Mouse (Mus musculus): ENCODE measurements at regions not wholly inside any gene's neighbourhood (a gene's known extent, or its start where the extent isn't known, plus 50 kb on each side); places are given as distances from the start of the nearest gene placed in this dataset.

GRCm38 (mm10) chr2:128277387-128278123, 151.7 kb downstream of the Bcl2l11 start:
- WGBS: 46% methylated on average over 4 of the region's 4 CpGs
- H3K4me3 ChIP-seq (ENCODE audit: low read depth, low read length): no peak overlapping the region
- no peak for ATAC-seq (ENCODE audit: low read depth)
- H3K27me3 ChIP-seq (ENCODE audit: control insufficient read depth, insufficient read depth, low read length): no peaks in the 10 kb centered on the region
- H3K9me3 ChIP-seq (ENCODE audit: control insufficient read depth, low read length): no peaks in the 10 kb centered on the region
- H3K27ac ChIP-seq (ENCODE audit: low read depth, low read length): no peak overlapping the region
- H3K36me3 ChIP-seq (ENCODE audit: control insufficient read depth, insufficient read depth, low read length): no peaks in the 10 kb centered on the region
- peaks cover 8% of the 10 kb centered on the region; the same call in 1 of the 2 replicates for H3K4me1 ChIP-seq (ENCODE audit: control insufficient read depth, insufficient read depth, low read length)
- H3K9ac ChIP-seq (replicated peaks; ENCODE audit: low read depth, low read length): no peak overlapping the region
- H3K4me2 ChIP-seq (ENCODE audit: low read depth, low read length): no peak overlapping the region

GRCm38 (mm10) chr2:128278124-128278432, 152.2 kb downstream of the Bcl2l11 start:
- Histone ChIP-seq H3K27me3 (ENCODE audit: control insufficient read depth, insufficient read depth, low read length) (no peaks in the 10 kb centered on the region), H3K27ac (ENCODE audit: low read depth, low read length) (no peak overlapping the region), H3K4me2 (ENCODE audit: low read depth, low read length) (no peak overlapping the region), H3K36me3 (ENCODE audit: control insufficient read depth, insufficient read depth, low read length) (no peaks in the 10 kb centered on the region), H3K9ac (replicated peaks; ENCODE audit: low read depth, low read length) (no peak overlapping the region), H3K9me3 (ENCODE audit: control insufficient read depth, low read length) (no peaks in the 10 kb centered on the region), H3K4me3 (ENCODE audit: low read depth, low read length) (no peak overlapping the region), H3K4me1 (ENCODE audit: control insufficient read depth, insufficient read depth, low read length) (peaks cover 8% of the 10 kb centered on the region; the same call in 1 of the 2 replicates)
- WGBS: 67% methylated on average over 5 of the region's 5 CpGs
- ATAC-seq (ENCODE audit: low read depth): no peak

GRCm38 (mm10) chr2:128278608-128279081, 152.8 kb downstream of the Bcl2l11 start:
- Histone ChIP-seq H3K9ac (replicated peaks; ENCODE audit: low read depth, low read length) (no peak overlapping the region), H3K36me3 (ENCODE audit: control insufficient read depth, insufficient read depth, low read length) (no peaks in the 10 kb centered on the region), H3K4me1 (ENCODE audit: control insufficient read depth, insufficient read depth, low read length) (peaks cover 8% of the 10 kb centered on the region; the same call in 1 of the 2 replicates), H3K27me3 (ENCODE audit: control insufficient read depth, insufficient read depth, low read length) (no peaks in the 10 kb centered on the region), H3K27ac (ENCODE audit: low read depth, low read length) (no peak overlapping the region), H3K4me3 (ENCODE audit: low read depth, low read length) (no peak overlapping the region), H3K9me3 (ENCODE audit: control insufficient read depth, low read length) (no peaks in the 10 kb centered on the region), H3K4me2 (ENCODE audit: low read depth, low read length) (no peak overlapping the region)
- WGBS: 31% methylated on average over 12 of the region's 12 CpGs
- ATAC-seq (ENCODE audit: low read depth): peak; percentile 67; the same call in 1 of the 2 replicates

GRCm38 (mm10) chr2:128279127-128279710, 153.4 kb downstream of the Bcl2l11 start:
- no peaks in the 10 kb centered on the region for H3K36me3 ChIP-seq (ENCODE audit: control insufficient read depth, insufficient read depth, low read length)
- peaks cover 8% of the 10 kb centered on the region; the same call in 1 of the 2 replicates for H3K4me1 ChIP-seq (ENCODE audit: control insufficient read depth, insufficient read depth, low read length)
- no peak for ATAC-seq (ENCODE audit: low read depth)
- no peak overlapping the region for H3K27ac ChIP-seq (ENCODE audit: low read depth, low read length)
- no peak overlapping the region for H3K9ac ChIP-seq (replicated peaks; ENCODE audit: low read depth, low read length)
- 89% methylated on average over 10 of the region's 10 CpGs for WGBS
- no peak overlapping the region for H3K4me3 ChIP-seq (ENCODE audit: low read depth, low read length)
- no peaks in the 10 kb centered on the region for H3K9me3 ChIP-seq (ENCODE audit: control insufficient read depth, low read length)
- no peak overlapping the region for H3K4me2 ChIP-seq (ENCODE audit: low read depth, low read length)
- H3K27me3 ChIP-seq (ENCODE audit: control insufficient read depth, insufficient read depth, low read length): no peaks in the 10 kb centered on the region

GRCm38 (mm10) chr2:128282591-128282990, 156.8 kb downstream of the Bcl2l11 start:
- Histone ChIP-seq H3K9ac (replicated peaks; ENCODE audit: low read depth, low read length) (no peak overlapping the region), H3K9me3 (ENCODE audit: control insufficient read depth, low read length) (no peaks in the 10 kb centered on the region), H3K4me3 (ENCODE audit: low read depth, low read length) (no peak overlapping the region), H3K4me1 (ENCODE audit: control insufficient read depth, insufficient read depth, low read length) (peaks cover 4% of the 10 kb centered on the region; the same call in 1 of the 2 replicates), H3K36me3 (ENCODE audit: control insufficient read depth, insufficient read depth, low read length) (no peaks in the 10 kb centered on the region), H3K27me3 (ENCODE audit: control insufficient read depth, insufficient read depth, low read length) (no peaks in the 10 kb centered on the region), H3K4me2 (ENCODE audit: low read depth, low read length) (no peak overlapping the region), H3K27ac (ENCODE audit: low read depth, low read length) (no peak overlapping the region)
- no peak for ATAC-seq (ENCODE audit: low read depth)
- WGBS: 41% methylated on average over 4 of the region's 4 CpGs

- WGBS: 62% methylated on average over 7 of the region's 7 CpGs
- H3K36me3 ChIP-seq (ENCODE audit: control insufficient read depth, insufficient read depth, low read length): no peaks in the 10 kb centered on the region
- no peak overlapping the region for H3K4me3 ChIP-seq (ENCODE audit: low read depth, low read length)
- no peaks in the 10 kb centered on the region for H3K9me3 ChIP-seq (ENCODE audit: control insufficient read depth, low read length)
- peaks cover 6% of the 10 kb centered on the region; the same call in 1 of the 2 replicates for H3K4me1 ChIP-seq (ENCODE audit: control insufficient read depth, insufficient read depth, low read length)
- H3K9ac ChIP-seq (replicated peaks; ENCODE audit: low read depth, low read length): no peak overlapping the region
- ATAC-seq (ENCODE audit: low read depth): peak; percentile 56; the same call in 1 of the 2 replicates
- no peaks in the 10 kb centered on the region for H3K27me3 ChIP-seq (ENCODE audit: control insufficient read depth, insufficient read depth, low read length)
- no peak overlapping the region for H3K4me2 ChIP-seq (ENCODE audit: low read depth, low read length)
- no peak overlapping the region for H3K27ac ChIP-seq (ENCODE audit: low read depth, low read length)
These were observed 159.1 kb downstream of the Bcl2l11 start for GRCm38 (mm10) chr2:128284822-128285421.

GRCm38 (mm10) chr2:128285457-128285856, 159.6 kb downstream of the Bcl2l11 start:
- H3K4me1 ChIP-seq (ENCODE audit: control insufficient read depth, insufficient read depth, low read length): peaks cover 6% of the 10 kb centered on the region; the same call in 1 of the 2 replicates
- no peaks in the 10 kb centered on the region for H3K9me3 ChIP-seq (ENCODE audit: control insufficient read depth, low read length)
- H3K27ac ChIP-seq (ENCODE audit: low read depth, low read length): no peak overlapping the region
- H3K4me3 ChIP-seq (ENCODE audit: low read depth, low read length): no peak overlapping the region
- H3K27me3 ChIP-seq (ENCODE audit: control insufficient read depth, insufficient read depth, low read length): no peaks in the 10 kb centered on the region
- no peaks in the 10 kb centered on the region for H3K36me3 ChIP-seq (ENCODE audit: control insufficient read depth, insufficient read depth, low read length)
- WGBS: 89% methylated on average over 12 of the region's 12 CpGs
- no peak overlapping the region for H3K4me2 ChIP-seq (ENCODE audit: low read depth, low read length)
- no peak overlapping the region for H3K9ac ChIP-seq (replicated peaks; ENCODE audit: low read depth, low read length)
- no peak for ATAC-seq (ENCODE audit: low read depth)

GRCm38 (mm10) chr2:128288138-128288551, 162.3 kb downstream of the Bcl2l11 start:
- H3K4me2 ChIP-seq (ENCODE audit: low read depth, low read length): no peak overlapping the region
- peak overlapping the region; percentile 23 for H3K27ac ChIP-seq (ENCODE audit: low read depth, low read length)
- peaks cover 6% of the 10 kb centered on the region; the same call in 1 of the 2 replicates for H3K4me1 ChIP-seq (ENCODE audit: control insufficient read depth, insufficient read depth, low read length)
- no peak overlapping the region for H3K4me3 ChIP-seq (ENCODE audit: low read depth, low read length)
- no peaks in the 10 kb centered on the region for H3K9me3 ChIP-seq (ENCODE audit: control insufficient read depth, low read length)
- 20% methylated on average over 12 of the region's 12 CpGs for WGBS
- H3K36me3 ChIP-seq (ENCODE audit: control insufficient read depth, insufficient read depth, low read length): no peaks in the 10 kb centered on the region
- H3K9ac ChIP-seq (replicated peaks; ENCODE audit: low read depth, low read length): no peak overlapping the region
- H3K27me3 ChIP-seq (ENCODE audit: control insufficient read depth, insufficient read depth, low read length): no peaks in the 10 kb centered on the region
- ATAC-seq (ENCODE audit: low read depth): peak; percentile 48; the same call in 1 of the 2 replicates

- Histone ChIP-seq H3K9ac (replicated peaks; ENCODE audit: low read depth, low read length) (no peak overlapping the region), H3K27ac (ENCODE audit: low read depth, low read length) (no peak overlapping the region), H3K4me1 (ENCODE audit: control insufficient read depth, insufficient read depth, low read length) (peaks cover 6% of the 10 kb centered on the region; the same call in 1 of the 2 replicates), H3K4me3 (ENCODE audit: low read depth, low read length) (no peak overlapping the region), H3K36me3 (ENCODE audit: control insufficient read depth, insufficient read depth, low read length) (no peaks in the 10 kb centered on the region), H3K4me2 (ENCODE audit: low read depth, low read length) (no peak overlapping the region), H3K9me3 (ENCODE audit: control insufficient read depth, low read length) (no peaks in the 10 kb centered on the region), H3K27me3 (ENCODE audit: control insufficient read depth, insufficient read depth, low read length) (no peaks in the 10 kb centered on the region)
- WGBS: 99% methylated on average over 3 of the region's 3 CpGs
- no peak for ATAC-seq (ENCODE audit: low read depth)
These were observed 164.8 kb downstream of the Bcl2l11 start for GRCm38 (mm10) chr2:128290609-128291008.
